Mouse (Mus musculus) R1 (cell line): ENCODE results near the gene Adamtsl4.
"Not testable (repeated sequence)": the region's sequence is repeated elsewhere in the genome, so short reads cannot be mapped to it uniquely, and the experiment has no call there.

ENCODE experiments used
- DNase-seq: peaks from one replicate; pipeline ENCODE4 v3.0.0-alpha.2; 2018; ENCODE audit warnings: low read depth, low spot score

The Adamtsl4 gene

DNA sequence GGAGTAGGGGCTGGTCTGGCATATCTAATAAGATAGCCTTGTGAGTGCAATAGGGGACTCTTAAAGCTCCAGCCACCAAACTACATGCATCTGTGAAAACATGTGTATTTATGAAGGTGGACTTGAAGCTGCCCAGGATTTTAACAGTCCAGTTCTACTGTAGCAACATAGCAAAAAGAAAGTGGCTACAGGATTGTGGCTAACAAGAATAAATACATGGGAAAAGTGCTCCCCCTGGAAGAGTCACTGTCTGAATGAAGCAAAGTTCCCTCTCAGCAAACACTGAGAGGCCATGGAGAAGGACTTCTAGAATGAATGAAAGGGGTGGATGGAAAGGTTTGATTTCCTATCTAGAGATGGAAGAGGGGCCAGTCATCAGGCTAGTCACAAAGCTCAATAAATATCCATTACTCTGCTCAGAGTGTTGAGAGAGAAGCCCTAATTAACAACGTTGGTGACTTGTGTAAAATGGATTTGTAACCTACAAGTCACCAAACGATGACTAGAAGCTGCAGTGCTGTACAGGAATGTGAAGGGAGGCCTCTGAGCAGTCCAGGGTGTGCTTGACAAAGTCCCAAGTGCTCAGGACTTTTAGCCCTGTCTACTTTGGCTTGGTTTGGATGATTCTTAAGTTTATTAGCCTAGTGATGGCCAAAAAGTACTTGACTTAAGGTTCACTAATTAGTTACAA lies 26.8 kb downstream of the Adamtsl4 start:
- DNase-seq, result no peak

DNA sequence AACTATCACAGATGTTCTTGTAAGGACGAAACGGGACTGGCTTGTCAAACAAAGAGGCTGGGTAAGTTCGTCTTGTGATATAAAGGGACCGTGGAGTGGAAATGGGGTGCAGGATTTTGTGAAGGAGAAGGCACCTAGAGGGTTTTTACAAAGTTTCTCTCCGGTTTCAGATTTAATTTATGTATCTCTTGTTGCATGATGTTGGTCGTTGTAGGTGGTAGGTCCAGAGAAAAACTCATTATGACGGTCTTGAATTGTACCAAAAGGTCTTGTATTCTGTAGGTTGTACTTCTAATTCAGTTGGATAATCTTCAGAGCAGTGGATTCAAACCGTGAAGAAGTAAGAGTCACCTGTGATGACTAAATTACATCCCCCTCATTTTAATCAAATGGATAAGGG lies 27.8 kb downstream of the Adamtsl4 start:
- DNase-seq, result no peak

DNA sequence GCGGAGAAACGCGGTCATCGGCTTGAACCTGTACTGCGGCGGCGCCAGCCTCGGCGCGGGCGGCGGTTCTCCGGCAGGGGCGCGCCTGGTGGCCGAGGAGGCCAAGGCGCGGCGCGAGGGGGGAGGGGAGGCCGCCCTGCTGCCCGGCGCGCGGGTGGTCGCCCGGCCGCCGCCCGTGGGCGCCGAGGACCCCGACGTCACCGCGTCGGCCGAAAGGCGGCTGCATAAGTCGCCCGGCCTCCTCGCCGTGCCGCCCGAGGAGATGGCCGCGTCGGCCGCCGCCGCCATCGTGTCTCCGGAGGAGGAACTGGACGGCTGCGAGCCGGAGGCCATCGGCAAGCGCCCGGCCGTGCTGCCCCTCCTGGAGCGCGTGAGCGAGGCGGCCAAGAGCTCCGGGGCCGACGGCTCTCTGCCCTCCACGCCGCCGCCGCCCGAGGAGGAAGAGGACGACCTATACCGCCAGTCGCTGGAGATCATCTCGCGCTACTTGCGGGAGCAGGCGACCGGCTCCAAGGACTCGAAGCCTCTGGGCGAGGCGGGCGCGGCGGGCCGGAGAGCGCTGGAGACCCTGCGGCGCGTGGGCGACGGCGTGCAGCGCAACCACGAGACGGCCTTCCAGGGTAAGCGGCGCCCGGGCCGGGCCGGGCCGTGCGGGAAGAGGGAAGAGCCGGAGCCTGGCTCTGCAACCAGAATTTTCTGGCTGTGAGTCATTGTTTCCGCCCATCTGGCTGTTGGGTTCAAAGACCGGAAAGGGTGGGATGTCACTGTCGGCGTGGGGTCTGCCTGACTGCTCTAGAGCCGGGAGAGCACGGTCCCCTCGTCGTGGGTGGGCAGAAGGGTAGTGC lies 28.6 kb downstream of the Adamtsl4 start:
- peak; percentile 86 for DNase-seq

DNA sequence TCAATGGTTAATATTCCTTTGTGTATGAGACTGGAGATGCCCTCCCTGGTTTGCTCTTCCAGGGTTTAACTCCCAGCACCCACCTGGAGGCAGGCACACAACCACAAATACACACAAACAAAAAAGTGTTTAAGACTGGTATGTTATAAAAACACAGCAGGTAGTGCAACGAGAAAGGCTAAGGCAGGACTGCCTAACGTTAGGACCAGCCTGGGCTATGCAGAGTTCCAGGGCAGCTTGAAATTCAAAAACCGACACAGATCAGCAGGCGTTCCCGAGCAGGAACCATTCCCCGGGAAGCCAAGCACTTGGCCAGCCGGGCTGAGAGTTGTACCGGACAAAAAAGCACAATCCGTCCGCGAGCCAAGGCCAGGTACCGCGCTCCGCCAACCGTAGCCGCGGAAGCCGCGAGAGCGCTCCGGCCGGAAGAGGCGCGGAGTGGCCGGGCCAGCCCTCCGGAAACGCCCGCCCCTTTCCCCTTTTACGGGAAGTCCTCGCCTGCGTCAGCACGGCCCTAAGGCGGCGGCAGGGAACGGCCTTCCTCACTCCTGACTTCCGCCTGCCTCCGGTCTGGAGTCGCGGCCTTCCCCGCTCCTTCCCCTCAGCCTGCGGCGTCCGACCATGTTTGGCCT lies 29.4 kb downstream of the Adamtsl4 start, which contains the start of gene Mcl1:
TSS of gene Mcl1 (plus strand) at position 553 of the 632 bp plus-strand sequence.
- DNase-seq, result peak; percentile 93

DNA sequence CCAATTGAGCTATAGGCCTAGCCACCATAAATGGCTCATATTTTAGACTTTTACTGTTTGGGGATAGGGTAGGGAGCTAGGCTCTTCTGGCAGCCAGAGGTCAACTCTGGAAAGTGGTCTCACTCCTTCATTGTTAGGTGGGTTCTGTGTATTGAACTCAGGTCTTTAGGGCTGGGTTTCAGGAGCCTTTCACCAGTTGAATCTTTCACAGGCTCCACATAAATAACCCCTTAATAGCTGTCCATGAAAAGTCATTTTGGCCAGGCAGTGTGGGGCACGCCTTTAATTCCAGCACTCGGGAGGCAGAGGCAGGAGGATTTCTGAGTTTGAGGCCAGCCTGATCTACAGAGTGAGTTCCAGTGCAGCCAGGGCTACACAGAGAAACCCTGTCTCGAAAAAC lies 30.0 kb downstream of the Adamtsl4 start:
- no peak for DNase-seq

DNA sequence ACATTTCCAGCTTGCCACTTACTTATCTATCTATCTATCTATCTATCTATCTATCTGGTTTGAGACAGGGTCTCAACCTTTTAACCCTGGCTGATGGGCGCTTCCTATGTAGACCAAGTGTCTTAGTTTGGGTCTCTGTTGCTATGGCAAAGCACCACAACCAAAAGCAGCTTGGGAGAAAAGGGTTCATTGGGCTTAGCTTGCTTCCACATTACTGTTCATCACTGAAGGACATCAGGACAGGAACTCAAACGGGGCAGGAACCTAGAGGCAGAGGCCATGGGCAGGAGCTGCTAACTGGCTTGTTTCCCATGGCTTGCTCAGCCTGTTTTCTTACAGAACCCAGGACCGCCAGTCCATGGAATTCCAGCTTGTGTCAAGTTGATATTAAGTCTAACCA lies 30.6 kb downstream of the Adamtsl4 start:
- no peak for DNase-seq

DNA sequence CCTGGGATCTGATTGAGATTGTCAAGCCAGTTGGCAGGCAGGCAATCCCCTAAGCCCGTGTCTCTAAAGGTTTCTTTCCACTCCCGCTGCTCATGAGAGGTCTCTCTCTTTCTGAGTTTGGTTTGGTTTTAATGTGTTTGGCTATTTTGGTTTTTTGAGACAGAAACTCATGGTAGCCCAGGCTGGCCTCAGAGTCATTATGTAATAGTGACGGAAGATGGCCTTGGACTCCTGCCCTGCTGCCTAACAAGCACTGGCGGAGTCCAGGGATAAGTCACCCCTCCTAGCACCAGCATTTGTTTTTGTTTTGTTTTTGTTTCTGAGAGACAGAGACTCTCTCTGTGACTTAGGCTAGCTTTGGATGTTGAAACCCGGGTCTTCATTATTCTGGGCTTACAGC lies 32.3 kb downstream of the Adamtsl4 start:
- DNase-seq, result no peak

DNA sequence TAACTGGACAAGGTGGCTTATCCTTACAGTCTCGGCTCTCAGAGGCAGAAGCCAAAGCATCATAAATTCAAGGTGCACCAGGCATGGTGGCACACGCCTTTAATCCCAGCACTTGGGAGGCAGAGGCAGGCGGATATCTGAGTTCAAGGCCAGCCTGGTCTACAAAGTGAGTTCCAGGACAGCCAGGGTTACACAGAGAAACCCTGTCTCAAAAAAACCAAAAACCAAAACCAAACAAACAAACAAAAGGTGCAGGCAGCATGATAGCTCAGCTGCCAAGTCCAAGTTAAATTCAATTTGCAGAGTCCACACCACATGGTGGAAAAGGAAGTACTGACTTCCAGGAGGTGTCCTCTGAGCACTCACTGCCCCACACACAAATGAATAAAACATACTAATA lies 33.3 kb downstream of the Adamtsl4 start:
- DNase-seq, result not testable (repeated sequence)

DNA sequence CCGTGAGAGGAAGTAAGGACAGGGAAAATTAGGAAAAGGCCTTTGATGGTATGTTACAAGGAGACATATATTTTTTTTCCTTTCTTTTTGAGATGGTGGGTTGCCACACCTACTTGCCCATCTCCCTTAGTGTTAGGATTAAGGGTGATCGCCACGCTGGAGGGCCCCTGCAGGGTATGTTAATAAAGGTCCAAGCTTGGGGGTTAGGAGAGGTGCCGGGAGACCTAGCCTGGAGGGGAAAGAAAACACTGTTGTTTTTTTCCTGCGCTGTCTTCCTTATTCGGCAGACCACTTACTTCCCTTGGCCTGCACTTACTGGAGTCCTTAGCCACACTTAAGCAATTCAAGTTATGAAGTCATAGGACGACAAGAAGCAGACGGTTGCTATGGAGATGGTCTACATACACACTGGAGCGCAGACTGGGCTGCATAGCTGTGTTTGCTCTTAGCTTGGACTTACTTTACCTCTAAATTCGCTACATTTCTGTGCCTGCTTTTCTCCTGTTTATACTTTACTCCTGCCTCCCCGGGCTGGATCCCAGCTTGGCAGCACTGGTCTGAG lies 34.2 kb downstream of the Adamtsl4 start:
- peak; percentile 94 for DNase-seq

DNA sequence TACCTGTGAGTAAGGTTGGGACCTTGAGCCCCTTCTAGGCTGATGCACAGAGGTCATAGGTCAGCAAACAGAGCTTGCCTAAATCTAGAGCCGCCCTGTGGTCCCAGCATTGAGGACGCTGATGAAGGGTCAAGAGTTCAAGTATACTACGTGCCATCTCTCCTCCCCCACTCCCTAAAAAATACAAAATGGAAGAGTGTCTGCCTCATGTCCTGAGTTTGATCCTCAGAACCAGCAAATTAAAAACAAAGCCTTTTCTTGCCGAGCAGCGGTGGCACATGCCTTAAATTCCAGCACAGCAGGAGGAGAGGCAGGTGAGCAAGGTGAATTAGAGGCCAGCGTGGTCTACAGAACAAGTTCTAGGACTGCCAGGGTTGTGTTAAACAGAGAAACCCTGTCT lies 34.8 kb downstream of the Adamtsl4 start:
- peak; percentile 100 for DNase-seq

DNA sequence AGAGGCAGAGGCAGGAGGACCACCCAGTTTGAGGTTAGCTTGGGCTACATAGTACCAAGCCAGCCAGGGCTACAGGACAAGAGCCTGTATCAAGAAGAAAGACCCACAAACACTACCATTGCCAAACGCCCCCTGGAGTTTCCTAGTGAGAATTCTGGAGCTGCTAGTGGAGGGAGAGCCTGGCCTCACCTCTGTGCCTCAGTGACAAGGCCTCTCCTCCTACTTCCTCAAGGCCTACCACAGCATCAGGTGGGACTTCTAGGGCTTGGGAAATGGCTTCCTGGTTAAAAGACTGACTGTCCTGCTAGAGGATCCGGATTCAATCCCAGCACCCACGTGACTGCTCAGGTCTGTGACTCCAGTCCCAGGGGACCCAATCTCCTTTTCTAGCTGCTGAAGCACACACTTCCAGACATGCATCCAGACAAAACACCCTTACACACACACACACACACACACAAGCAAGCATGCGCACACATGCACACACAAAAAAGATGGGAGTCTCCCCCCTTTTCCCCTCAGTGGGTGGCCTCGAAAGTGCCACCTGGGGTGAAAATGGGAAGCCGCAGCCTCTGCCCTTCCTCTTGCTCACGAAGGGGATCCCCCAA lies 35.4 kb downstream of the Adamtsl4 start:
- peak; percentile 97 for DNase-seq

DNA sequence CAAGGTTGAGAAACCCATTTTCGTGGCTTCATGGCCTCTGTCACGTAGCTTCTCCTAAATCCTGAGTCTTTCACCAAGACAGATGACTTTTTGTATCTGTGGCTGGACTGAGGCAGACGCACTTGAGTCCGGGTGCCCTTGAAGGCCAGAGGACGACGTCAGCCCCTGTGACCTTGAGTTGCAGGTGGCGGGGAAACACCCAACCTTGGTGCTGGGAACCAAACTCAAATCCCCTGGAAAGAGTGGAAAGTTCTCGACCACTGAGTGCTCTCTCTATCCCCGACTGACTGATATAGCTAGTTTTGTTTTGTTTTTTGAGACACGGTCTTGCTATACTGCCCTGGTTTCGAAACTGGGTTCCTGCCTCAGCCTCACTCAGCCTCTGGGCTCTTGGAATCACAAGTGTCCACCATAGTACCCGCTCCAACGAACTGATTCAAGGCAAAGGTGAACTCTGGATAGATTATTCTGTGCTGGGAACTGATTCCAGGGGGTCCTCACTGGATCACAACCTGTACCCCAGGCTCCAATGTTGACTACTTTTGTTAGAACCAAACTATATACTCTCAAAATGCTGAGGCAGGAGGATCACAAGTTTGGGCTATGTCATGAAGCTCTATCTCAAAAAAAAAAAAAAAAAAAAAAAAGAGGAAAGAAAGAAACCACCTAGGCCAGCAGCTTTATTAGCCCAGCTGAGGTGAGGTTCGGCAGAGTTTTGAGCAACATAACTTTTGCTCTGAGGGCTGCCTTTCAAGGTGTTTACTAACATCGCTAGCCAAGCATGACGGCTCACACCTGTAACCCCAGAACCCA lies 36.1 kb downstream of the Adamtsl4 start:
- peak; percentile 87 for DNase-seq

DNA sequence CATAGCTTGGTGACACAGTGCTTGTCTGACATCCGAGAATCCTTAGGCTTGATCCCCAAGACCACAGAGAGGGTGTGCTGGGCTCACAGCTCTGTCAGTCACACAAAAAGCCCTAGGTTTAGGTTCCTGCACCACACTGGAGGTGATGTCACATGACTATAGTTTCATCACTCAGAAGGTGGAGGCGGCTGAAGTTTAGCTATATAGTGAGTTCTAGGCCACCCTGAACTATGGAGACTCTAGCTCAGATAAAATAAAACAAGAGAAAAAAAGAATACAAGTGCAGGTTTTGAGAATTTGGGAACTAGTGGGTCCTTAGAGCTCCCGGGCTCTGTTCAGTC lies 36.7 kb downstream of the Adamtsl4 start:
- no peak for DNase-seq

DNA sequence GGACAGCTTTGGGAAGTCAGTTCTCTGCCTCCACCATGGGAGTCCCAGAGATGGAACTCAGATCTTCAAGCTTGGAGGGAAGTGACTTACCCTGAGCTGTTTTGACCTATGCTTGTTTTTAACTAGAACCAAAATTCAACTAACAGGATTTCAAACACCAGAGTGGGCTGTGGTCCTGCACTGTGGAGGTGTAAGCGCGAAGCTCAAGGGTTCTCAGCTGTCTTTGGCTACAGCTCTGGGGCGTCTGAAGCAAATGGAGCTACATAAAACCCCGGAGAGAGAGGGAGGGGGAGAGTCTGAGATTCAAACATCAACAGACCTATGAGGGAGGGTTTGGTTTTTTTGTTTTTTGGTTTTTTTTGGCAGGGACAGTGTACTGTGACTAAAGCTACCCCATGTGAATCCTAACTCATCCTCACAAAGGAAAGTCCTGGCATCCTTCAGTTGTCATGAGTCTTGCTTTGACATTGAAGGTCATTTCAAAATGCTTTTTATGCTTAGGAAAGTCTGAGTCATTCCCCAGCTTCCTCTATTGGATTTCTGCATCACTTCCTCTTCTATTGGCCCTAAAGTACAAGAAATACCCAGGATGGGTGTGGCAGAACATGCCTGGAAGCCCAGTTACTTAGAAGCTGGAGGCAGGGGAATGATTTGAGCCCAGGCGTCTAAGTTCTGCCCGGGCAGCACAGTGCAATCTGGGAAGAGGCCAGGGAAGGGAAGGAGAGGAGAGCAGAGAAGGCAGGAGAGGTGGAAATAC lies 37.3 kb downstream of the Adamtsl4 start:
- peak; percentile 97 for DNase-seq

DNA sequence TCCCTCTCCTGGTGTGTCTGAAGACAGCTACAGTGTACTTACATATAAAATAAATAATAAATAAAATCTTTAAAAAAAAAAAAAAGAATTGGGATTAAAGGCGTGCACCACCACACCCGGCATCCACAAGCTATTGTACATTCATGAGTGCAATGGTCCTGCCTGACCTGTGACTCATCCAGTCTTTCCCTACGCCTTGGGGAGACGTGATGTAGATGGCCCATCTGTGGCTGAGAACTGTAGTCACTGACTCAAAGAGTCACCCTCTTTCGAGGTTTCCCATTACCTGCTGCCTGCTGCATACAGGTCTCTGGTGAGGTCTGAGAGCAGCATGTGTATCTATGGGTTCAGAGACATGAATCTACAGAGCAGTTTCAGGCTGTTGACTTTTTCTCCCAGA lies 39.7 kb downstream of the Adamtsl4 start:
- DNase-seq, result no peak

DNA sequence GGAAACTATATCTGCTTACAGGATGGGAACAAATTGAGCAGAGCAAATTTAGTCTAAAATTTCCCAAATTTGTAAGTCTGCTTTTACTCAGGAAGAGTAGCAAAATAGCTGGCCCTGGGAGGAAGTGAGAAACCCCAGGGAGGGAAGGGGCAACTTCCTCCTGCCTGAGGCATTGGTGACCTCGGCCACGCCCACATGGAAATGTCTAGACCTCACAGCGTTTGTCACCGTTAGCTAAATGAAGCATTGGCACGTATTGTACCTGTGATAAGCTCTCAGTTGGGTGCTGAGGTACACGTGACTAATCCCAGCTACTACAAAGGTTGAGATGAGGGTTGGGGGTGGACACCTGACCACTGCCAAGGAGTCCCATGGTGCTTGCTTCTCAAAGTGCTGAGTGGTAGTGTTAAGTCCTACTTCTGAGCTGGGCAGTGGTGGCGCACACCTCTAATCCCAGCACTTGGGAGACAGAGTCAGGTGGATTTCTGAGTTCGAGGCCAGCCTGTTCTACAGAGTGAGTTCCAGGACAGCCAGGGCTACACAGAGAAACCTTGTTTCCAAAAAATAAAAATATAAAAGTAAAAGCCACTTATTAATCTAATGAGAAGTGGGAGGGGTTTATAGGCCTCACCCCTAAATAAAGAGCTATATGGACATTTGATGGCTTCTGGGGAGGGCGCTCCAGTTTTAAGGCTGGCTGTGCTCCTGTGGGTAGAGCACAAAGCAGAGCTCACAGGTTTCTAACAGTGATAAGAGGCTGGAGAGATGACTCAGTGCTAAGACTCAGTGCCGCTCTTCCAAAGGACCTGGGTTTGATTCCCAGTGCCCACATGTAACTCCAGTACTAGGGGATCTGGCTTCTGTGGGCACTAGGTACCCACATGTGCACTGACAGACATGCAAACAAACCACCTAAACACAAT lies 42.1 kb downstream of the Adamtsl4 start:
- DNase-seq, result peak; percentile 96

DNA sequence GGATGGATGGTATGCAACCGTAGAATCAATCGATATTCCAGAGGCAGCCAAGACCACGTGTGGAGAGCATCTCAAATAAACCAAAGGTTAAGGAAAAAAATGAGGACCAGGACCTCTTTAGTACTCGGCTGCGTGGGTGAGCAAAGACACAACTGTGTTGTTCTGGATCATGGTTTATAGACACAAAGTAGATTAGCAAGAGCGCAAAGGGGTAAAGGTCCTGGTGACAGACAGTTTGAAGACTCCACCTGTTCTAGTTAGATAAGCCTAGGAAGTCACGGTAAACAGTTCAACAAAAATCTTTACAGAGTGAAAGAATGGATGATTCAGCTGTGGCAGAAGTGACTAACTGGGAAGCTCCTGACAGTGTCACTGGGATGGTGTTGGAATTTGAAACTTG lies 44.6 kb downstream of the Adamtsl4 start:
- DNase-seq, result no peak

DNA sequence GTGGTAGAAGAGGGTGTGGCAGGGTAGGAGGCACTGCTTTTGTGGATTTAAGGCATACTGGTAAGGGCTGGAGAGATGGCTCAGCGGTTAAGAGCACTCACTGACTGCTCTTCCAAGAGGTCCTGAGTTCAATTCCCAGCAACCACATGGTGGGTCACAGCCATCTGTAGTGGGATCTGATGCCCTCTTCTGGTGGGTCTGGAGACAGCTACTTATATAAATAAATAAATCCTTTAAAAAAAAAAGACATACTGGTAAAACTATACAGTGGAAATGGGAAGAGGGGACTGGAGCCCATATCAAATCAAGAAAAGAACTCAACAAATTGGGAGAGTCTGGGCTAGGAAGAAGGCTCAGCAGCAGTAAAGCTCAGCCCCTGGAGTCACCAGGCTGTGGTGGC lies 48.0 kb downstream of the Adamtsl4 start:
- DNase-seq, result peak; percentile 56

DNA sequence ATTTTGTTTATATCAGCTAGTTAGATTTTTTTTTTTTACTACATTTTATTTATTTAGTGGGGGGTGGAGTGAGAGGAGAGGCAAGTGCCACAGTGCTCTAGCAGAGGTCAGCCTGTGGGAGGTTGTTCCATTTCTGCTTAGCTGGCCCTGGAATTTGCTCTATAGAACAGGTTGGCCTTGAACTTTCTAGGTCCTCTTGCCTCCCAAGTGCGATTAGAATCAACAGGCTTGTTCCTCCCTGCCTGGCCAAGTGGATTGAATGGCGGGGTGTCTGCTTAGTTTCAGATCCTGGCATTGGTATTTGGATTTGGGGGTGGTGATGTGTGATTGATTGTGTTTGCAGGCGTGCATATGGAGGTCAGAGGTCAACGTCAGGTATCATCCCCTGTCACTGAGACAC lies 51.6 kb downstream of the Adamtsl4 start:
- DNase-seq, result peak; percentile 92
